Mouse (Mus musculus) erythroblast, embryonic 14.5 days (primary cell): ENCODE measurements around the gene Serinc5.

Experiments
- GATA1 ChIP-seq: IDR thresholded peaks from 2 replicates; pipeline ENCODE4 v1.6.1; 2012; ENCODE audit warnings: low read length, inconsistent platforms, mixed read lengths
- TAL1 ChIP-seq: IDR thresholded peaks from 3 replicates; pipeline ENCODE4 v1.6.1; 2012; ENCODE audit warnings: low read length, inconsistent platforms, mixed read lengths

- TF ChIP-seq GATA1 (no peak), TAL1 (no peak)
Measured at GRCm38 (mm10) chr13:92675308-92675707, 64.4 kb downstream of the Serinc5 start.
